Mouse (Mus musculus): ENCODE measurements at regions not wholly inside any gene's neighbourhood (a gene's known extent, or its start where the extent isn't known, plus 50 kb on each side); places are given as distances from the start of the nearest gene placed in this dataset.
A peak's percentile ranks its signal among the peaks of the same experiment; 100 is the strongest.

- no peak for DNase-seq
These were observed 71.8 kb downstream of the Scp2d1 start for GRCm38 (mm10) chr2:144895254-144895653.

GRCm38 (mm10) chr2:144896430-144896829, 73.0 kb downstream of the Scp2d1 start:
- no peak for DNase-seq

DNA sequence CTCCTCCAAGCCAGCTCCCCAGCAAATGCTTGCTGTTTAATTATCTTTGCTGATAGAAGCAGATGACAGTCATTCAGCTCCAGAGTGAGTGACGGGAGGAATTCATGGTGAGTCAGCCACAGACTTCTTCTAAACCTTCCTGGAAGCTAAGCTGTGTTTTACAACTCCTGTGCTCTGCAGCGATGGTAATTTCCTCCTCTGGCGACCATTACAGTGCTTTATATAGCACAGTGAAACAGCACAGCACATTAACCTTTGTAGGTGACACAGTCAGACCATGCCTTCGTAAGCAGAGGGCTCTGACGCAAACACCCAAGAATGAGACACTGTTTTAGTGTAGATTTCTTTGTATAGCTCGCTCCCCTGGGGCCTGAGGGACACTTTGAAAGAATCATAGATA, 83.3 kb downstream of the Scp2d1 start:
- no peak for DNase-seq

- no peak for DNase-seq
These were observed 122.4 kb downstream of the Scp2d1 start for GRCm38 (mm10) chr2:144945840-144946239.

DNA sequence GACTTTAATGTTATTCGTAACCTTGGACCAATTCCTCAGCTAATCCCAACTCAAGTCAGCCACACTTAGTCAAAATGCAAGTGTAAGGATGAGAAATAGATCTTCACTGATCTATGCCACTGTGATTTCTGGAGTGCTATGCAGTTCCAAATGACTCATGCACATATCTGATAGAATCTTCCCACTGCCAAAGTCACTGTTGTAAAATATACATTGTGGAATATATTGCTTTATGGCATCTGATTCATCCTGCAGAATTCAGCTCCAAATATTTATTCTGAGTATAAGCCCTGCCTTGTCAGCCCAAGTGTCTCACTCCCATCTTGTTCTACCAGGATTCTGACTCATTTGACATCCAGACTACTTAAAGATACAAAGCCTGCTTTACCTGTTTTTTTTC, 123.0 kb downstream of the Scp2d1 start:
- no peak for DNase-seq

DNA sequence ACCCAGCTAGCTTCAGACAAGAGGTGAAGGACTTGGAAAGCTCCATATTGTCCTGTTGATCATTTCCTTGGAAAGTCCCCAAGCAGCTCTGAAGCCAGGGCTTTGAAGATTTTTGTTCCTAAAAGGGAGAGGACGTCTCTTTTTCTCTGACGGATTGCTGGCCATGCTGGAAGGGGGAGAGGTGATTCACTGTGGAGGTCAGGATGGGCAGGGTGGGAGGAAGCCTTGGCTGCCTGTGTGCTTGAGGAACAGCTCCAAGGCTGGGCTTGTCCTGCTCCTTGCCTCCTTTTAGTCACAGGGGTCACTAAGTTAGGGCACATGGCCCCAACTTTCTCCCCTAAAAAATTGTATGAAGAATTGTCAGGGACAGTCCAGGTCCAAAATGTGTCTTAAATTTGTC, 125.8 kb downstream of the Scp2d1 start:
- DNase-seq, result peak; percentile 2
